Mouse (Mus musculus) retina, embryonic 14.5 days (tissue): ENCODE results near the gene Esrrg.

Source experiments
- DNase-seq: peaks from one replicate; pipeline ENCODE4 v3.0.0-alpha.2; 2015; ENCODE audit warnings: low spot score

Gene Esrrg

GRCm38 (mm10) chr1:187907871-187908270 lies 299.3 kb downstream of the Esrrg start:
- peak; percentile 54 for DNase-seq

DNA sequence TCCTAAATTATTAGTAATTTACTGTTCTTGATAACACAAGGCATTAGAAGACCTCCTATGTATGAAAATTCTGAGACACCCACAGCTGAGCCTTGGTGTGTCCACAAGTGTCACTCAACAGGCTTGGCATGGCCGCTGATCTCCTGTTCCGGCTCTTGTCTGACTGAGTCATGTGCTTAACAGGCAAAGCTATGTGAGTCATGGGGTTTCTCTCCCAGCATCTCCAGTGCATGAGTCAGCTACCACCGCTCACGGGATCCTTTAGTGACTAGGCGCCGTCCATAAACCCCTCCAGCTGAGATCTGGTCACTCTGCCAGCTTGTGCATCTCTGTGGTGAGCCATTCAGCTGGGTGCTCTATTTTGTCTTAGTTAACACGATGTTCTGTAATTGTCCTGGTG lies 302.1 kb downstream of the Esrrg start:
- DNase-seq, result no peak

GRCm38 (mm10) chr1:187911201-187911600 lies 302.6 kb downstream of the Esrrg start:
- no peak for DNase-seq

- DNase-seq, result peak; percentile 65
Observed at GRCm38 (mm10) chr1:187918303-187918702, 309.7 kb downstream of the Esrrg start.

- no peak for DNase-seq
Observed at GRCm38 (mm10) chr1:187918939-187919338, 310.3 kb downstream of the Esrrg start.

GRCm38 (mm10) chr1:187920156-187920777 lies 311.7 kb downstream of the Esrrg start:
- DNase-seq, result no peak

DNA sequence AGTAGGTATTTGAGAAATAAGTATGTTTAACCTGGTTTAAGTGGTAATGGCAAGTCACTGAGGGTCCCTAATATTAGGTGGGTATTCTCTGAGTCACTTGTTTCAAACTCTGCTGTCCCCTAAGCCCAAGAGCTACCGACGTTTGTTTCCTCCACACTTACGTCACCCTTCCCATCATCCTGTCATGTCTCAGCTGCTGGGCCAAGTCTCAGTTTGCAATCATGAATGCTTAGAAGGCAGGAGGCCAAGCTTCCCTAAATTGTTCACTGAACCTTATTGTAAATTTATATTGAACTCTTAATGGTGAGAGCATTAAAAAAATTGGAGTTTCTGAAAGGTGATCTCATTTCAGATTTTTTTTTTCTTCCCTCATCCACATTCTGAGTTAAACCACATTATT lies 322.6 kb downstream of the Esrrg start:
- DNase-seq, result no peak

- no peak for DNase-seq
Observed at GRCm38 (mm10) chr1:187938652-187939051, 330.1 kb downstream of the Esrrg start.

GRCm38 (mm10) chr1:187939078-187939477 lies 330.5 kb downstream of the Esrrg start:
- DNase-seq, result no peak

DNA sequence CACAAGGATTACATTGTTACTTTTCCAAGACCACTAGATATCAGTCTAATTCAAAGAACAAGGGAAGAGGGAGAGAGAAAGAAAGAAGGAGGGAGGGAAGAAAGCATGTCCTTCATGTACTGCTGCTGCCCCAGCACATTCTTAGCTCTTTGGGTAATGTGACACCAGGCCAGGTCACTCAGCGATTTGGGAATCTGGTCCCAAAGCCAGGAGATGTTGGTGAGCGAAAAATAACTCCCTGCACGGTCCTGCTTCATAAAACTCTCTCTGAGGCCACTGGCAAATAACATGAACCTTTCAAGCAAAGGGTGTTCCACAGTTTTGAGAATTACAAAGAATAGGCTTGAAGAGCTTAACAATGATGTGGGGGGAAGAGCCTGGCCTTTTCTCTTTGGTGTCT lies 342.9 kb downstream of the Esrrg start:
- no peak for DNase-seq

DNA sequence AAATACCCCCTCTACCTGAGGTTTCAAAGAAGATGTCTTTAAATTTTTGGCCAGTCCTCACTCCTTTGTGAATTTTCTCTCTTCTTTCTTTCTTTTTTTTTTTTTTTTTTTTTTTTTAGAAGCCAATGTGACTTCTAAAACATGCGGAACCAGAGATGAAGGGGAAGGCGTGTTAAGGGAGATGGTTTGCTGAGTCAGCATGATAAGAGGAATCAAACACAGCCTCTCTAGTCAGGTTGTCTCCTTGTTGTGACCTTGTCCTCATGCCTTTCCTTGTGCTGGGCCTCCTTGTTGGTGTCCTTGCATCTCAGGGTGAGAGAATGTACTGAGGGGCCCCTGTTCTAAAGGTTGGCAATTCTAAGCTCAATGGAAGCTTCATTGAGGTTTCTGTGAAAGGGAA lies 348.1 kb downstream of the Esrrg start:
- no peak for DNase-seq

DNA sequence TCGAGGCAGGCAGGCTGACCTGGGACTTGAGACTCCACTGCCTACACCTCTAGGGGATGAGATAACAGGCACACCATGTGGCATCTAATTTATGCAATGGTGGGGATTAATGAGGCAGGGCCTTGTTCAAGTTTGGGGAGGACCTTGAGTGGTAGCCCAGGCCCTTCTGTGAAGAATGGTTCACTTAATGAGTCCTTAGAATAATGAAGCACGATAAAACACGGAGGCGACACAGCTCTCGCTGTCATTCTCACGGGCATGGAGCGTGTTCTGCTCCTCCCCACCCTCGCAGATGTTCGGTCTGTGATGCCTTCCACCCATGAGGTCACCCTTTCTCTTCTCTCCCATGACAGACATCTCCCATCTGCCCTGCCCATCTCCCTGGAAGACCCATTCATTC lies 350.6 kb downstream of the Esrrg start:
- DNase-seq, result no peak

DNA sequence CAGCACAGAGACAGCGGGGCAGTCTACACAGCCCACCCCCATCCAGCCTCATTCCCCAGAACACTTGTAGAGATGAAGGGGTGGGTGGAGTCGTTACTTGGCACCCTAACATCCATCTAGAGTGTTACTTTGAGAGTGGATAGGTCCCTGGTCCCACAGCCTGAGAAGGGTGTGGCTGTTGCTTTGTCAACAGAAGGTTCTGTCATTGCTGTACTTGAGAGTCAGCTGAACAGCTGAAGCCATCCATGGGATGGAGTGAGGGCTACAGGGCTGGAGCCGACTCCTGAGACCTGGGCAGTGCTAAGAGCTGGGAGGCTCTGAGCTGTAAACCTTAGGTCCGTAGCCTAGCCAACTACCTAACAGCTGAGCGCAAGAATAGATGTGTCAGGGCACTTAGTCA lies 352.9 kb downstream of the Esrrg start:
- DNase-seq, result no peak

DNA sequence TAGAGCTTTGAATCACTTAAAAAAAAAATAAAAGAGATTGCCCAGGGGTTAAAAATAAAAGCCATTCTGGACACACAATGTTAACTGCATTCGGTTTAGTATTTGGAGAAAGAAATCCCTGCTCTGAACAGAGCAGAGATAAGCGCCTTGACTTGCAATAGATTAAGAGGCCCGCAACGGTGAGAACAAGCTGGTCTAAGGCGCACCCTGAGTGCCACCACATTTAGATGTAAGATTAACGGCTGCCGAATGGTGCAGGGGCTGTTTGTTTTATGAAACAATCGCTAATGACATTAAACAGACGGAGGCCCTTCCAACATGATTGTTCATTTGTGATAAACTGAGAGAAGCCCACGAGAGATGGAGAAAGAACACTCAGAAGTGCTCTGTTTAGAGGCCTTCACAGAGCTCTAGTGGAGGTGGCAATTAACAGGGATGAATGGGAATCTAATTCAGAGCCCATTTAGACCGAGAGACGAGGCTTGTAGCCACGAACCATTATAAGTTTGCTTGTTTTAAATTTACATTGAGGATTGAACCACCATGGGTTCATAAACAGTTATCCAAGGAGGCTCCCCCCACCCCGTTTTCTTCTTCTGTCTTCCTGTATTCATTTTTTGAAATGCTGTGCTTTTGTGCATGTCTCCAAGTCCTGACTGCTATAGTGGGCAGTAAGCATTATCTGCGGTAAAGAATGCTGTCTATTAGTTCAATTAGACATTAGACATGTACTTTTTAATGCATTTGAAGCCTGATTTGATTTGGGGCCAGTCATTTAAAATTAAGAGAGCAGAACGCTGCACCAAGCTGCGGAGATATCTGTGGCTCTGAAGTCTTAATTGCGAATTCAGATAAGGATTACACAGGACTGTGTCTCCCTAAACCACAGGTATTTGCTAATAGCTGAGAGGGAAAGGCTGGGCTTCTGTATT lies 356.5 kb downstream of the Esrrg start:
- DNase-seq, result no peak

GRCm38 (mm10) chr1:187965921-187966320 lies 357.3 kb downstream of the Esrrg start:
- no peak for DNase-seq

- no peak for DNase-seq
Observed at GRCm38 (mm10) chr1:187968379-187968778, 359.8 kb downstream of the Esrrg start.

DNA sequence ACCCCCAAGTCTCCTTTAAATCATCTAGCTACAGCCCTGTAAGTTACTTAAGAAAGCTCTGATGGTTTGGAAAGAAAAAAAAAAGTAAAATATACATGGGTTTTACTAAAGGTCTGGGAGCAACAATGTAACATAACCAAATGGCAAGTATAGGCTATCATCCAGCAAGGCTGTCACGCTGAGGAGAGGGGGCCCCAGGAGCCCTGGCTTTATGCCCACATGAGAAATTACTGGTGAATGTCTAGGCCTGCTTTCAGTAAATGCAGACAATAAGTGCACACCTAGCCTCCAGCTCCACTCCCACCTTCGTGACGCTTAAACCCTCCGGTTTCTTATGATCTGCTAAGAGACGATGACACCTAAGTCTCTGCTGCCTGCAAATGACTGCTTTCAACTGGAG lies 360.9 kb downstream of the Esrrg start:
- no peak for DNase-seq

DNA sequence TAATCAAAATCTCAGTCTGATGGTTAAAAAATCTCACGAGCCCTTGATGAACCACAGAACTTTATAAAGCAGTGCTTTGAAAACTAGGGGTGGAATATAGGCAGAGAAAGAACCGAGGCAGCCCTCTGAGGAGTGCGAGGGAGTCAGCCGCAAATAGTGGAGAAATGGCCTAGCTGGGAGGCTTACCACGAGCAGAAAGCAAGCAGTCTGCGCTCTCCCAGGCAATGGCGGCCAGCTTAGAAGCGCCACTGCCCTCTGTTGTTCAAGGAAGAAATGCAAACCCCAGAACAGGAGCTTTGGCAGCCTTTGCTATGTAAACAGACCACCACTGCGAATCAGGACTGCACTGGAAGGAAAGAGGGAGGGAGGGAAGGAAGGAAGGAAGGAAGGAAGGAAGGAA lies 365.8 kb downstream of the Esrrg start:
- DNase-seq, result peak; percentile 81

- peak; percentile 21 for DNase-seq
Observed at GRCm38 (mm10) chr1:187975465-187976352, 367.1 kb downstream of the Esrrg start.

GRCm38 (mm10) chr1:187976353-187976730 lies 367.8 kb downstream of the Esrrg start:
- DNase-seq, result no peak

DNA sequence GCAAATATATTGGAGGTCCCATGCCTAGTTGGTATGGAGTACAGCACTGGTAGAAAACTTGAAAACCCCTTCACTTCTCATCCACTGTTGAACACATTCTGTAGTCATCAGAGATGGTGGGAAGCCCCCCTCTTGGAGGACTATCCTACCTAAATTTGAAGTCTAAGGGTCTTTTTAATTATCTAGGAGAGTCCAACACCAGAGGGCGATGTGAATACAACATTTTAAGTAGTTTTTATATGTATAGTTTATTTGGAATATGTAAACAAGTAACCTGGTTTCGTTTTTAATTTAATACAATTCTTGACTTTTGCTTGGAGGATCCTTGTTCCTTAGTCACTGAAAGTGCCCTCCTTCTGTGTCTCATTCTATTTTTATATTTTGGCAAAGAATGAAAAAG lies 372.4 kb downstream of the Esrrg start:
- no peak for DNase-seq

GRCm38 (mm10) chr1:187983177-187983576 lies 374.6 kb downstream of the Esrrg start:
- DNase-seq, result no peak

DNA sequence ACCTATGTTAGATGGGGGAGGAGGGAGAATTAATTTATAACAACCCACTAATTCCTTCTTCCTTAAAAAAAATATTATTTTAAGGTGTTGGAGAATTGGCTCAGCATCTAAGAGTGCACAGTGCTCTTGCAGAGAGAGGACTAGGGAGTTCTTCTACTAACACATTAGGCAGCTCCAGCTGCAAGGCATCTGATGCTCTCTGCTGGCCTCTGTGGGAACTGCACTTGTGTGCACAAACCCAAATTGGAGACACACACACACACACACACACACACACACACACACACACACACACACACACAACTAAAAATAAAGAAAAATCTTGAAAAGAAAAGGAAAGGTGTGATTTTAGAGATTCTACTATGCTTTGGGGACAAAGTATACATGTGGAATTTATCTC lies 381.6 kb downstream of the Esrrg start:
- no peak for DNase-seq
